32 mouse cellular contexts compared by ENCODE assay signal in genomic region chr11:83339705-83340104, GRCm38 (mm10). TPM values are rescaled to one million over a fixed set of nuclear protein-coding genes. Genes with fewer than 3 reads are reported as not detected.
"Had no signal": no experiment of that assay in that cellular context is flagged by ENCODE, and none has a peak within 500 bp of the region (broad histone marks: within the 10 kb centered on the region; RNA-seq: fewer than 3 reads in every experiment).

No protein-coding gene starts in this region.

- H3K9me3 ChIP-seq: heart, embryonic 13.5 days; heart, embryonic 15.5 days; hindbrain, embryonic 13.5 days; hindbrain, embryonic 15.5 days; limb, embryonic 13.5 days; limb, embryonic 15.5 days had no signal

- DNase-seq: gastrocnemius, postnatal 14 days; gastrocnemius, postnatal 36 days; heart, adult 11 months; heart, adult 2 months; heart, postnatal 14 days; heart, postnatal 36 days; kidney, adult 11 months; kidney, adult 8-10 months; kidney, postnatal 14 days; kidney, postnatal 36 days; layer of hippocampus, adult 9-11 months; layer of hippocampus, postnatal 36 days; left cerebral cortex, postnatal 4 days had no signal

- H3K4me2 ChIP-seq: heart, embryonic 11.5 days; heart, embryonic 13.5 days; heart, embryonic 15.5 days; hindbrain, embryonic 13.5 days; hindbrain, embryonic 15.5 days; limb, embryonic 13.5 days; limb, embryonic 15.5 days had no signal

- ATAC-seq: hindbrain, postnatal 0 days; intestine, embryonic 16.5 days had no signal

- H3K4me3 ChIP-seq: heart, adult 2 months; heart, embryonic 13.5 days; heart, embryonic 15.5 days; hindbrain, embryonic 13.5 days; hindbrain, embryonic 15.5 days; limb, embryonic 13.5 days; limb, embryonic 15.5 days had no signal

- H3K4me1 ChIP-seq: heart, embryonic 13.5 days; heart, embryonic 15.5 days; hindbrain, embryonic 13.5 days; hindbrain, embryonic 15.5 days; limb, embryonic 13.5 days; limb, embryonic 15.5 days had no signal

- H3K27ac ChIP-seq: heart, adult 2 months; heart, embryonic 13.5 days; heart, embryonic 15.5 days; hindbrain, embryonic 13.5 days; hindbrain, embryonic 15.5 days; hindbrain, postnatal 0 days; limb, embryonic 13.5 days; limb, embryonic 15.5 days had no signal

- H3K9ac ChIP-seq: heart, embryonic 13.5 days; heart, embryonic 15.5 days; hindbrain, embryonic 13.5 days; hindbrain, embryonic 15.5 days; limb, embryonic 13.5 days; limb, embryonic 15.5 days had no signal

- H3K27me3 ChIP-seq: heart, embryonic 13.5 days; heart, embryonic 15.5 days; hindbrain, embryonic 13.5 days; hindbrain, embryonic 15.5 days; limb, embryonic 13.5 days; limb, embryonic 15.5 days had no signal

RNA-seq across cellular contexts. Expression of gene Slfn14, which starts 53.2 kb away (rescaled TPM):
- total RNA-seq: gastrocnemius, adult 18-20 months; gastrocnemius, adult 8-10 months; gastrocnemius, postnatal 14 days; gastrocnemius, postnatal 36 days; hematopoietic stem cell, adult 5-6 weeks; hindbrain, postnatal 0 days; layer of hippocampus, adult 18-20 months; layer of hippocampus, postnatal 14 days; layer of hippocampus, postnatal 36 days; left cerebral cortex, adult 8-10 months; left cerebral cortex, postnatal 25 days; left cerebral cortex, postnatal 4 days; liver, adult 2 months had no signal
- polyA plus RNA-seq: gonadal fat pad, adult 2 months; heart, adult 2 months; hindbrain, postnatal 0 days; large intestine, adult 2 months; liver, adult 2 months had no signal
